Mouse (Mus musculus) ES-Bruce4 (cell line): Measurements from ENCODE around the gene Cdc42bpb.

Source experiments
- CTCF ChIP-seq: IDR thresholded peaks from one replicate; pipeline ENCODE4 v1.8.1; 2011; ENCODE audit warnings: low read depth, low read length
- EP300 ChIP-seq: IDR thresholded peaks from 2 replicates; pipeline ENCODE4 v1.6.1; 2011; ENCODE audit warnings: low read depth, low read length; ENCODE audit not compliant: insufficient read depth
- POLR2A ChIP-seq: IDR thresholded peaks from one replicate; pipeline ENCODE4 v1.8.1; 2011; ENCODE audit warnings: low read length; ENCODE audit not compliant: insufficient read depth

- TF ChIP-seq POLR2A: no peak
- TF ChIP-seq CTCF: no peak
- TF ChIP-seq EP300: no peak
These were observed 9.2 kb upstream of the Cdc42bpb start for GRCm38 (mm10) chr12:111386642-111387120.
